Mouse (Mus musculus) intestine, embryonic 16.5 days (tissue): ENCODE data around the gene Map4. TPM values are rescaled to one million over a fixed set of nuclear protein-coding genes. Genes with fewer than 3 reads are reported as not detected.

Experiments used
- ATAC-seq: fragments of 200-750 bp; cut with Nextera tagmentation; 2 replicates; pipeline ENCODE4 v1.8.0; 2017; ENCODE audit warnings: moderate TSS enrichment, moderate library complexity
- H3K27ac ChIP-seq: fragments of 300-500 bp; sonication (generic); 2 replicates; pipeline ENCODE4 v1.5.1; 2014; ENCODE audit warnings: mild to moderate bottlenecking, low read length
- H3K27me3 ChIP-seq: fragments of 300-500 bp; sonication (generic); replicated peaks from 2 replicates; pipeline ENCODE4 v1.6.1; 2014; ENCODE audit warnings: low read length, control low read depth, mixed read lengths; ENCODE audit not compliant: control insufficient read depth, insufficient read depth
- H3K36me3 ChIP-seq: fragments of 300-500 bp; sonication (generic); 2 replicates; pipeline ENCODE4 v1.6.1; 2014; ENCODE audit warnings: low read length, control low read depth; ENCODE audit not compliant: control insufficient read depth, insufficient read depth
- H3K4me1 ChIP-seq: fragments of 300-500 bp; sonication (generic); 2 replicates; pipeline ENCODE4 v1.6.1; 2014; ENCODE audit warnings: low read length, control low read depth, mixed read lengths; ENCODE audit not compliant: control insufficient read depth, insufficient read depth
- H3K4me2 ChIP-seq: fragments of 300-500 bp; sonication (generic); 2 replicates; pipeline ENCODE4 v1.6.1; 2014; ENCODE audit warnings: low read depth, low read length, control low read depth
- H3K4me3 ChIP-seq: fragments of 300-500 bp; sonication (generic); 2 replicates; pipeline ENCODE4 v1.5.1; 2014; ENCODE audit warnings: mild to moderate bottlenecking, low read length
- H3K9ac ChIP-seq: fragments of 300-500 bp; sonication (generic); 2 replicates; pipeline ENCODE4 v1.6.1; 2014; ENCODE audit warnings: low read depth, low read length
- H3K9me3 ChIP-seq: fragments of 300-500 bp; sonication (generic); 2 replicates; pipeline ENCODE4 v1.6.1; 2016; ENCODE audit warnings: low read length, control low read depth; ENCODE audit not compliant: control insufficient read depth
- WGBS: fragments of 180-500 bp; shearing (Covaris S2); extraction: QIAGEN DNeasy Blood & Tissue Kit; methylation state at CpG from one replicate; pipeline ENCODE4 v1.1.7; 2014; 5-methylcytosine and 5-hydroxymethylcytosine counted together
- polyA plus RNA-seq: library from polyadenylated mRNA; unstranded; fragments of >200 nt; fragmentation: Nextera tagmentation; extraction: Ambion mirVana; gene quantifications from 2 replicates; pipeline ENCODE4 v1.2.1, GENCODE M21; 2015

The Map4 gene
- polyA plus RNA-seq, 1 experiment from 2014 or later = 52.8 TPM

- Histone ChIP-seq H3K27ac (no peak overlapping the region), H3K27me3 (no peaks in the 10 kb centered on the region), H3K36me3 (no peaks in the 10 kb centered on the region), H3K4me2 (no peak overlapping the region), H3K4me3 (no peak overlapping the region), H3K9me3 (no peaks in the 10 kb centered on the region), H3K9ac (no peak overlapping the region), H3K4me1 (no peaks in the 10 kb centered on the region)
- 88% methylated on average over 3 of the region's 3 CpGs for WGBS
- no peak for ATAC-seq
Measured at GRCm38 (mm10) chr9:110002413-110002812, 71.2 kb downstream of the Map4 start.

- H3K4me1 ChIP-seq = no peaks in the 10 kb centered on the region
- no peak overlapping the region for H3K9ac ChIP-seq
- no peaks in the 10 kb centered on the region for H3K9me3 ChIP-seq
- no peak overlapping the region for H3K27ac ChIP-seq
- no peak overlapping the region for H3K4me2 ChIP-seq
- H3K4me3 ChIP-seq = no peak overlapping the region
- no peak for ATAC-seq
- 40% methylated on average over 7 of the region's 7 CpGs for WGBS
- H3K36me3 ChIP-seq = no peaks in the 10 kb centered on the region
- H3K27me3 ChIP-seq = no peaks in the 10 kb centered on the region
Measured at GRCm38 (mm10) chr9:110019224-110019623, 88.0 kb downstream of the Map4 start.

GRCm38 (mm10) chr9:110020405-110020804, 89.1 kb downstream of the Map4 start:
- Histone ChIP-seq H3K9me3 (no peaks in the 10 kb centered on the region), H3K9ac (no peak overlapping the region), H3K4me2 (no peak overlapping the region), H3K36me3 (no peaks in the 10 kb centered on the region), H3K27ac (no peak overlapping the region), H3K4me1 (no peaks in the 10 kb centered on the region), H3K4me3 (no peak overlapping the region), H3K27me3 (no peaks in the 10 kb centered on the region)
- no peak for ATAC-seq
- 79% methylated on average over 5 of the region's 5 CpGs for WGBS

- no peaks in the 10 kb centered on the region for H3K27me3 ChIP-seq
- H3K4me3 ChIP-seq = no peak overlapping the region
- no peaks in the 10 kb centered on the region for H3K9me3 ChIP-seq
- no peak for ATAC-seq
- no peak overlapping the region for H3K4me2 ChIP-seq
- H3K9ac ChIP-seq = no peak overlapping the region
- H3K36me3 ChIP-seq = no peaks in the 10 kb centered on the region
- 95% methylated on average over 1 of the region's 1 CpGs for WGBS
- H3K27ac ChIP-seq = no peak overlapping the region
- no peaks in the 10 kb centered on the region for H3K4me1 ChIP-seq
Measured at GRCm38 (mm10) chr9:110021463-110021862, 90.2 kb downstream of the Map4 start.

- no peaks in the 10 kb centered on the region for H3K4me1 ChIP-seq
- 86% methylated on average over 2 of the region's 2 CpGs for WGBS
- no peak overlapping the region for H3K9ac ChIP-seq
- H3K36me3 ChIP-seq = no peaks in the 10 kb centered on the region
- H3K27ac ChIP-seq = no peak overlapping the region
- ATAC-seq = no peak
- no peak overlapping the region for H3K4me3 ChIP-seq
- H3K9me3 ChIP-seq = no peaks in the 10 kb centered on the region
- H3K4me2 ChIP-seq = no peak overlapping the region
- no peaks in the 10 kb centered on the region for H3K27me3 ChIP-seq
Measured at GRCm38 (mm10) chr9:110022151-110022550, 90.9 kb downstream of the Map4 start.

- Histone ChIP-seq H3K27me3 (no peaks in the 10 kb centered on the region), H3K4me1 (no peaks in the 10 kb centered on the region), H3K27ac (no peak overlapping the region), H3K9me3 (no peaks in the 10 kb centered on the region), H3K4me3 (no peak overlapping the region), H3K4me2 (no peak overlapping the region), H3K36me3 (peaks cover 17% of the 10 kb centered on the region), H3K9ac (no peak overlapping the region)
- ATAC-seq = no peak
- WGBS = 89% methylated on average over 4 of the region's 4 CpGs
Measured at GRCm38 (mm10) chr9:110035091-110035490, 103.8 kb downstream of the Map4 start.

GRCm38 (mm10) chr9:110037895-110038294, 106.6 kb downstream of the Map4 start:
- Histone ChIP-seq H3K4me2 (no peak overlapping the region), H3K4me3 (no peak overlapping the region), H3K27ac (no peak overlapping the region), H3K9me3 (no peaks in the 10 kb centered on the region), H3K27me3 (no peaks in the 10 kb centered on the region), H3K9ac (no peak overlapping the region), H3K4me1 (no peaks in the 10 kb centered on the region), H3K36me3 (peaks cover 17% of the 10 kb centered on the region)
- no peak for ATAC-seq
- 84% methylated on average over 8 of the region's 8 CpGs for WGBS

- Histone ChIP-seq H3K36me3 (peaks cover 17% of the 10 kb centered on the region), H3K4me1 (no peaks in the 10 kb centered on the region), H3K9me3 (no peaks in the 10 kb centered on the region), H3K27me3 (no peaks in the 10 kb centered on the region), H3K4me3 (no peak overlapping the region), H3K4me2 (no peak overlapping the region), H3K27ac (no peak overlapping the region), H3K9ac (no peak overlapping the region)
- WGBS = 94% methylated on average over 2 of the region's 2 CpGs
- ATAC-seq = no peak
Measured at GRCm38 (mm10) chr9:110038485-110038884, 107.2 kb downstream of the Map4 start.

GRCm38 (mm10) chr9:110044373-110044772, 113.1 kb downstream of the Map4 start:
- 89% methylated on average over 4 of the region's 4 CpGs for WGBS
- no peak for ATAC-seq
- H3K4me2 ChIP-seq = no peak overlapping the region
- H3K27me3 ChIP-seq = no peaks in the 10 kb centered on the region
- H3K27ac ChIP-seq = no peak overlapping the region
- H3K9ac ChIP-seq = no peak overlapping the region
- H3K9me3 ChIP-seq = no peaks in the 10 kb centered on the region
- H3K4me3 ChIP-seq = no peak overlapping the region
- H3K4me1 ChIP-seq = no peaks in the 10 kb centered on the region
- H3K36me3 ChIP-seq = no peaks in the 10 kb centered on the region

GRCm38 (mm10) chr9:110045763-110046377, 114.6 kb downstream of the Map4 start:
- H3K27me3 ChIP-seq = no peaks in the 10 kb centered on the region

More at GRCm38 (mm10) chr9:110045763-110046377, 114.6 kb downstream of the Map4 start:
- H3K9me3 ChIP-seq = no peaks in the 10 kb centered on the region
- H3K9ac ChIP-seq = no peak overlapping the region
- no peak overlapping the region for H3K27ac ChIP-seq
- no peaks in the 10 kb centered on the region for H3K36me3 ChIP-seq
- ATAC-seq = no peak
- no peaks in the 10 kb centered on the region for H3K4me1 ChIP-seq
- H3K4me3 ChIP-seq = no peak overlapping the region
- H3K4me2 ChIP-seq = no peak overlapping the region
